Mouse (Mus musculus) liver, embryonic 14.5 days (tissue): ENCODE measurements at regions not wholly inside any gene's neighbourhood (a gene's known extent, or its start where the extent isn't known, plus 50 kb on each side); places are given as distances from the start of the nearest gene placed in this dataset.

ENCODE experiments used
- CTCF ChIP-seq: IDR thresholded peaks from 2 replicates; pipeline ENCODE4 v1.5.1; 2016; ENCODE audit warnings: antibody characterized with exemption, low read depth, control low read depth
- EP300 ChIP-seq: IDR thresholded peaks from 2 replicates; pipeline ENCODE4 v1.6.1; 2016; ENCODE audit warnings: antibody characterized with exemption, low read depth

- TF ChIP-seq CTCF, result no peak
- TF ChIP-seq EP300, result no peak
Measured at GRCm38 (mm10) chr12:58512645-58513044, 243.6 kb upstream of the Clec14a start.
